Mouse (Mus musculus) hindlimb bud, embryonic 11.5 days (tissue): Measurements from ENCODE around the gene Wdtc1.

Source experiments
- DNase-seq: peaks from one replicate; pipeline ENCODE4 v3.0.0-alpha.2; 2012; ENCODE audit warnings: low read depth, low spot score; ENCODE audit errors: extremely low spot score

The Wdtc1 gene

GRCm38 (mm10) chr4:133257798-133258408 lies 95.4 kb downstream of the Wdtc1 start:
- DNase-seq, result no peak

DNA sequence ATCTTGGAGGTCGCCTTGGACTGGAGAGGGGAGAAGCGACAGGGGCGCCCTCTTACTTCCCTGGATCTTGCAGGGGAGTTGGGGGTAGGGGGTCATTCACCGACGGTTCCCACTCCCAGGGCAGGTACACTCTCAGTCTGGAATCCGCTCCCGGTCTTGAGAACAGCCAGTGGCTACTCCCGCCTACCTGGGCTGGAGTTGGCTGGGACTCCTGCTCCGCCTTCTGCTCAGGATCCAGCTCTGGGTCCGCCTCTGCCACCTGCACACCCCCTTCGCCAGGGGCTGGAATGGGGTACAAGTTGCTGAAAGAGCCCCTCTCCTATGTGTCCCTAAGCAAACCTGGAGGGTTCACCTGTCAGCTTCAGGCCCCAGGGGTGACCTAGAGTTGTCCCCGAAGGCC lies 96.1 kb downstream of the Wdtc1 start:
- no peak for DNase-seq

DNA sequence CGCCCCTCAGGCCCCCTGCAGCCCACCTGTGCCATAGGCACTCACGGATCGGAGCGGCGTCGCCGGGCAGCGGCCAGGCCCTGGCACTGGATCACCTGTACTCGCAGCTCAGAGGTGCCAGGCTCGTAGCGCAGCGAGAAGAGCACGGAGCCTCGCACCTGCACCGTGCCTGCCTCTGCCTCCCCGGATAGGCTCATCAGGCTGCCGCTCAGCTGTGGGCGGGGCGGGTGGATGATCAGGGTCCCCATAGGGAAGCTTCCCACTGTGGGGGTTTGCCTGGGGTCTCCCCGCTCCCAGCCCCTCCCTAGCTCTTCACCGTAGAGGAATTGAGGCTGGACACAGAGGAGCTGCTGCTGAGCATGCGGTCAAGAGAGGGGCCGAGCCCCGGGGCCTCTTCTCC lies 96.5 kb downstream of the Wdtc1 start:
- no peak for DNase-seq

- DNase-seq, result no peak
Measured at GRCm38 (mm10) chr4:133255392-133255791, 97.9 kb downstream of the Wdtc1 start.

DNA sequence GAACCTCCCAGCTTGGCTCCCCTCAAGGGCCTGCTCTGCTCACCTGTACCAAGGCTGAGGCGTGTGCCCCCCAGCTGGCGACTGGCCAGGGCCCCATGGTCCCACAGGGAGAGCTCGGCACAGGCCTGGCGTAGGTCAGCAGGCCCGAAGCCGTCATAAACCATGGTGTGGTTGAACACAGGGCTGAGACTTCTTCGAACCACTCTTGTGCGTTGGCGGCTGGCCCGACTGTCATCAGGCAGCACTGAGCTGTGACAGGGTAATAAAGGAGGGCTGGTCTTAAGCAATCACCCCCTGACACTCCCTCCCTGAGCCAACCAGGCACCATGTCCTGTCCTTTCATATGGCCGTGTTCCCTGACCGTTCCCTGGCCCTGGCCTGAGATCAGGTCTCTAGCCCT lies 99.9 kb downstream of the Wdtc1 start:
- DNase-seq, result no peak

- no peak for DNase-seq
Measured at GRCm38 (mm10) chr4:133252089-133252488, 101.2 kb downstream of the Wdtc1 start.

GRCm38 (mm10) chr4:133251214-133251613 lies 102.1 kb downstream of the Wdtc1 start:
- DNase-seq, result no peak

DNA sequence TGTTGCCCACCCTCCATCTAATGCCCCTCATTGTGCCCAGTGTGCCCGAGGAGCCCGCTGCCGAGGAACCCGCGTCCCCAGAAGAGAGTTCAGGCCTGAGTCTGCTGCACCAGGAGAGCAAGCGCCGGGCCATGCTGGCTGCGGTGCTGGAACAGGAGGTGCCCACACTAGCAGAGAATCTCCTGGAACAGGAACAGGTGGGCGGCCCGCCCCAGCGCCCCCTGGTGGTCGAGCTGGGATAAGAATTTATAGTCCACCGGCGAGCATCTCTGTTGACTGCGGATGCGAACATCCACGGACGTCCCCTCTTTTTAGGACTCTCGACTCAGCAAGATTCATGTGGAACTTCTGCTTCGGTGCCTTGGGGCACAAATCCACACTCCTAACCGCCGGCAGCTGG lies 102.7 kb downstream of the Wdtc1 start:
- DNase-seq, result peak; percentile 39

GRCm38 (mm10) chr4:133247806-133248449 lies 105.4 kb downstream of the Wdtc1 start:
- DNase-seq, result no peak

GRCm38 (mm10) chr4:133247072-133247471 lies 106.2 kb downstream of the Wdtc1 start:
- no peak for DNase-seq

DNA sequence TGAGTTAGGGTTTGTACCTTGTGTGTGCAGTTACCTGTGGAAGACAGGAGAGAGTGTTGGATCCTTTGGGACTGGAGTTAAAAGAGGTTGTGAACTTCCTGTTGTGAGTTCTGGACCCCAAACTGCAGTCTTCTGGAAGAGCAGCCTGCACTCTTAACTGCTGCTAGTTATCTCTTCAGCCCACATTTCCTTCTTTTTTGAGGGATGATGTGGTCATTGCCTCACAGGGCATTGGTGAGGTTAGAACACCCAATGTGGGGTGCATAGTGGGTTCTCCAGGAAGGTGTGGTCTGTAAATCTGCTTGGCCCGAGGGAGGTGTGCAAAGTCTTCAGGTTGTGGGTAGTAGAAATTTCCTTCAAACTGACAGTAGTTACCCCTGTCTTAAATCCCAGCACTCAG lies 109.0 kb downstream of the Wdtc1 start:
- DNase-seq, result no peak

GRCm38 (mm10) chr4:133243538-133243937 lies 109.7 kb downstream of the Wdtc1 start:
- DNase-seq, result no peak

DNA sequence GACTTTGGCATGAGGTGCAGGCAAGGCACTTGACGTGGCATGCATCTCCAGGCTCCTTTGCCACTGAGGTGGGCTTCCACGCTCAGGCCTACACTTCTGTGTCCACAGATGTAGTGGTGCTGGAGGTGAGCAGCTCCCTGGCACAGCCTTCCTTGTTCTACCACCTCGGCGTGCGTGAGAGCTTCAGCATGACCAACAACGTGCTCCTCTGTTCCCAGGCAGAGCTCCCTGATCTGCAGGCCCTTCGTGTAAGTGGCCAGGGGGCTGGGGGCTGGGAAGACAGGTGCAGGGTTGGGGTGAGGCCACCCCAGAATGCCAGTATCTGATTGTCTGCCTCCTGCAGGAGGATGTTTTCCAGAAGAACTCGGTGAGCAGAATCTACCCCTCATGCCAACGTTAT lies 110.6 kb downstream of the Wdtc1 start:
- DNase-seq, result no peak
